Mouse (Mus musculus): ENCODE measurements around the gene Lingo1.

Gene Lingo1

GRCm38 (mm10) chr9:56681950-56682349 is 114.3 kb downstream of the Lingo1 start:
- DNase-seq (ENCODE audit: low spot score in 2 of 2), result peak in 1 of 2 experiments; percentile 37

- DNase-seq (ENCODE audit: low spot score in 2 of 2), result no peak
Observed at GRCm38 (mm10) chr9:56678929-56679681, 117.2 kb downstream of the Lingo1 start.

- DNase-seq (ENCODE audit: low spot score in 2 of 2), result no peak
Observed at GRCm38 (mm10) chr9:56675696-56676095, 120.6 kb downstream of the Lingo1 start.

- DNase-seq (ENCODE audit: low spot score in 2 of 2), result no peak
Observed at GRCm38 (mm10) chr9:56669605-56670221, 126.6 kb downstream of the Lingo1 start.

GRCm38 (mm10) chr9:56664136-56664535 is 132.1 kb downstream of the Lingo1 start:
- DNase-seq (ENCODE audit: low spot score in 2 of 2), result no peak

GRCm38 (mm10) chr9:56662946-56663345 is 133.3 kb downstream of the Lingo1 start:
- DNase-seq (ENCODE audit: low spot score in 2 of 2), result peak; percentile 45 to 51

GRCm38 (mm10) chr9:56662405-56662804 is 133.9 kb downstream of the Lingo1 start:
- DNase-seq (ENCODE audit: low spot score in 2 of 2), result no peak

- no peak for DNase-seq (ENCODE audit: low spot score in 2 of 2)
Observed at GRCm38 (mm10) chr9:56661217-56661840, 134.9 kb downstream of the Lingo1 start.

- no peak for DNase-seq (ENCODE audit: low spot score in 2 of 2)
Observed at GRCm38 (mm10) chr9:56658580-56658979, 137.7 kb downstream of the Lingo1 start.

- peak; percentile 78 to 79 for DNase-seq (ENCODE audit: low spot score in 2 of 2)
Observed at GRCm38 (mm10) chr9:56657996-56658398, 138.3 kb downstream of the Lingo1 start.

GRCm38 (mm10) chr9:56656766-56657542 is 139.3 kb downstream of the Lingo1 start:
- DNase-seq (ENCODE audit: low spot score in 2 of 2), result peak; percentile 66 to 68

- no peak for DNase-seq (ENCODE audit: low spot score in 2 of 2)
Observed at GRCm38 (mm10) chr9:56655167-56655566, 141.1 kb downstream of the Lingo1 start.

- DNase-seq (ENCODE audit: low spot score in 2 of 2), result no peak
Observed at GRCm38 (mm10) chr9:56652551-56652950, 143.7 kb downstream of the Lingo1 start.

GRCm38 (mm10) chr9:56651586-56651985 is 144.7 kb downstream of the Lingo1 start:
- no peak for DNase-seq (ENCODE audit: low spot score in 2 of 2)

GRCm38 (mm10) chr9:56646227-56647025 is 149.8 kb downstream of the Lingo1 start:
- DNase-seq (ENCODE audit: low spot score in 2 of 2), result no peak

- no peak for DNase-seq (ENCODE audit: low spot score in 2 of 2)
Observed at GRCm38 (mm10) chr9:56643474-56643873, 152.8 kb downstream of the Lingo1 start.

GRCm38 (mm10) chr9:56638226-56638905 is 157.9 kb downstream of the Lingo1 start:
- DNase-seq (ENCODE audit: low spot score in 2 of 2), result no peak

GRCm38 (mm10) chr9:56637403-56637857 is 158.8 kb downstream of the Lingo1 start:
- DNase-seq (ENCODE audit: low spot score in 2 of 2), result peak in 1 of 2 experiments; percentile 53

- DNase-seq (ENCODE audit: low spot score in 2 of 2), result no peak
Observed at GRCm38 (mm10) chr9:56636766-56637402, 159.4 kb downstream of the Lingo1 start.

GRCm38 (mm10) chr9:56636214-56636613 is 160.1 kb downstream of the Lingo1 start:
- DNase-seq (ENCODE audit: low spot score in 2 of 2), result peak; percentile 85 to 93

Data from frontal cortex, postnatal 14 days (tissue).